Mouse (Mus musculus): ENCODE results near the gene Arrdc2.

DNA sequence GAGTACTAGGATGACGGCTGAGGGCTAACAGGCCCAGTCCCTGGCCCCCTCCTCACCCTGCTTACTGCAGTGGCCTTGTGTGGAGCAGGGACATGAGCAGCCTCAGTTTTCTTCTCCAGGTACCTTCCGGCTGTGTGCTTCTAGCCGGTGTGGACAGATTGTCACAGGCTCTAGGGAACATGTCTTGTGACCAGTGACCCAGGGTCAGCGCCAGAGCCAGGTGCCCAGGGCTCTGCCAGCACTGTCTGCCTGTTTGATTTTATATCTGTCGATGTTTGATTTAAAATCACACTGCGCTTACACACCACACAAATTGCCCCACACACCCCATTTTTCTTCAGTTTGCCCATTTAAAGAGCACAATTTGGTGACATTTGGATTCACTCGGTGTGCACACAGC, 15.7 kb downstream of the Arrdc2 start:
- TF ChIP-seq CTCF (IDR thresholded peaks at IDR 0.05; ENCODE audit: control insufficient read depth, insufficient read depth, insufficient replicate concordance, low read depth, low read length) = no peak
- TF ChIP-seq POLR2A (IDR thresholded peaks at IDR 0.05; ENCODE audit: control insufficient read depth, low read depth, low read length) = no peak
